Mouse (Mus musculus) embryonic facial prominence, embryonic 12.5 days (tissue): ENCODE results near the gene Smok2b. TPM values are rescaled to one million over a fixed set of nuclear protein-coding genes. Genes with fewer than 3 reads are reported as not detected.
"Not testable (repeated sequence)": the region's sequence is repeated elsewhere in the genome, so short reads cannot be mapped to it uniquely, and the experiment has no call there.

Source experiments
- ATAC-seq: fragments of 200-750 bp; cut with Nextera tagmentation; 2 replicates; pipeline ENCODE4 v1.8.0; 2017; ENCODE audit not compliant: insufficient number of reproducible peaks, insufficient read depth, low FRiP score, low TSS enrichment
- H3K27ac ChIP-seq: fragments of 300-500 bp; sonication (generic); 2 replicates; pipeline ENCODE4 v1.5.1; 2016; ENCODE audit warnings: mild to moderate bottlenecking
- H3K27me3 ChIP-seq: fragments of 300-500 bp; sonication (generic); 2 replicates; pipeline ENCODE4 v1.6.1; 2016; ENCODE audit warnings: mild to moderate bottlenecking, moderate library complexity
- H3K36me3 ChIP-seq: fragments of 300-500 bp; sonication (generic); 2 replicates; pipeline ENCODE4 v1.6.1; 2016; ENCODE audit warnings: mild to moderate bottlenecking
- H3K4me1 ChIP-seq: fragments of 300-500 bp; sonication (generic); 2 replicates; pipeline ENCODE4 v1.6.1; 2016
- H3K4me2 ChIP-seq: fragments of 300-500 bp; sonication (generic); replicated peaks from 2 replicates; pipeline ENCODE4 v1.6.1; 2016; ENCODE audit warnings: mild to moderate bottlenecking, moderate library complexity
- H3K4me3 ChIP-seq: fragments of 300-500 bp; sonication (generic); 2 replicates; pipeline ENCODE4 v1.5.1; 2016; ENCODE audit warnings: mild to moderate bottlenecking
- H3K9ac ChIP-seq: fragments of 300-500 bp; sonication (generic); 2 replicates; pipeline ENCODE4 v1.6.1; 2016; ENCODE audit warnings: mild to moderate bottlenecking, moderate library complexity
- H3K9me3 ChIP-seq: fragments of 300-500 bp; sonication (generic); 2 replicates; pipeline ENCODE4 v1.6.1; 2016; ENCODE audit warnings: mild to moderate bottlenecking, moderate library complexity
- WGBS: fragments of 180-500 bp; shearing (Covaris S2); methylation state at CpG from one replicate; pipeline ENCODE4 v1.1.7; 2016; 5-methylcytosine and 5-hydroxymethylcytosine counted together
- polyA plus RNA-seq: library from polyadenylated mRNA; unstranded; fragments of >200 nt; fragmentation: Nextera tagmentation; extraction: Ambion mirVana; gene quantifications from 2 replicates; pipeline ENCODE4 v1.2.1, GENCODE M21; 2016

The Smok2b gene
- polyA plus RNA-seq, 1 experiment from 2014 or later, result not detected

- H3K36me3 ChIP-seq, H3K27me3 ChIP-seq, H3K4me2 ChIP-seq, H3K4me3 ChIP-seq, H3K4me1 ChIP-seq, H3K9ac ChIP-seq, H3K27ac ChIP-seq, ATAC-seq: not testable (repeated sequence)
- H3K9me3 ChIP-seq, result peaks cover 46% of the 10 kb centered on the region
- WGBS, result 83% methylated on average over 2 of the region's 3 CpGs
Observed at GRCm38 (mm10) chr17:13202453-13203107, 27.5 kb upstream of the Smok2b start.

GRCm38 (mm10) chr17:13205247-13205646, 24.8 kb upstream of the Smok2b start:
- H3K4me1 ChIP-seq, H3K27ac ChIP-seq, ATAC-seq, H3K4me2 ChIP-seq, H3K4me3 ChIP-seq, H3K9ac ChIP-seq, H3K36me3 ChIP-seq, H3K27me3 ChIP-seq: not testable (repeated sequence)
- H3K9me3 ChIP-seq, result peaks cover 49% of the 10 kb centered on the region
- WGBS, result 70% methylated on average over 1 of the region's 1 CpGs

- Histone ChIP-seq H3K4me1 (no peaks in the 10 kb centered on the region), H3K9me3 (peaks cover 43% of the 10 kb centered on the region), H3K4me3 (no peak overlapping the region), H3K9ac (no peak overlapping the region), H3K27me3 (no peaks in the 10 kb centered on the region), H3K4me2 (no peak overlapping the region), H3K27ac (no peak overlapping the region), H3K36me3 (no peaks in the 10 kb centered on the region)
- peak; percentile 42 for ATAC-seq
- WGBS, result 90% methylated on average over 2 of the region's 2 CpGs
Observed at GRCm38 (mm10) chr17:13206491-13206890, 23.6 kb upstream of the Smok2b start.

GRCm38 (mm10) chr17:13208460-13208859, 21.6 kb upstream of the Smok2b start:
- H3K9ac ChIP-seq, H3K36me3 ChIP-seq, H3K4me3 ChIP-seq, H3K4me1 ChIP-seq, H3K27me3 ChIP-seq, ATAC-seq, H3K27ac ChIP-seq, H3K4me2 ChIP-seq: not testable (repeated sequence)
- peaks cover 58% of the 10 kb centered on the region for H3K9me3 ChIP-seq

GRCm38 (mm10) chr17:13212136-13212850, 17.8 kb upstream of the Smok2b start:
- no peak overlapping the region for H3K27ac ChIP-seq
- 67% methylated on average over 7 of the region's 7 CpGs for WGBS
- H3K4me1 ChIP-seq, result no peaks in the 10 kb centered on the region
- H3K27me3 ChIP-seq, result no peaks in the 10 kb centered on the region
- H3K9ac ChIP-seq, result no peak overlapping the region
- no peak overlapping the region for H3K4me2 ChIP-seq
- ATAC-seq, result no peak
- H3K9me3 ChIP-seq, result peaks cover 79% of the 10 kb centered on the region
- H3K4me3 ChIP-seq, result no peak overlapping the region
- no peaks in the 10 kb centered on the region for H3K36me3 ChIP-seq

GRCm38 (mm10) chr17:13214169-13214568, 15.9 kb upstream of the Smok2b start:
- peaks cover 88% of the 10 kb centered on the region for H3K9me3 ChIP-seq
- no peaks in the 10 kb centered on the region for H3K27me3 ChIP-seq
- H3K27ac ChIP-seq, result no peak overlapping the region
- no peak for ATAC-seq
- H3K9ac ChIP-seq, result no peak overlapping the region
- H3K4me1 ChIP-seq, result no peaks in the 10 kb centered on the region
- H3K4me2 ChIP-seq, result no peak overlapping the region
- no peak overlapping the region for H3K4me3 ChIP-seq
- H3K36me3 ChIP-seq, result no peaks in the 10 kb centered on the region
- whole genome bisulfite sequencing, result 61% methylated on average over 4 of the region's 4 CpGs

GRCm38 (mm10) chr17:13215595-13215994, 14.5 kb upstream of the Smok2b start:
- 78% methylated on average over 2 of the region's 2 CpGs for WGBS
- Histone ChIP-seq H3K36me3 (no peaks in the 10 kb centered on the region), H3K9me3 (peaks cover 93% of the 10 kb centered on the region), H3K9ac (no peak overlapping the region), H3K4me3 (no peak overlapping the region), H3K4me2 (no peak overlapping the region), H3K27ac (no peak overlapping the region), H3K27me3 (no peaks in the 10 kb centered on the region), H3K4me1 (no peaks in the 10 kb centered on the region)
- no peak for ATAC-seq

- Histone ChIP-seq H3K4me2 (no peak within 1 kb of the TSS), H3K4me1 (no peaks in the 10 kb centered on the region), H3K9ac (no peak within 1 kb of the TSS), H3K27me3 (no peaks in the 10 kb centered on the region), H3K4me3 (no peak within 1 kb of the TSS), H3K36me3 (no peaks in the 10 kb centered on the region), H3K27ac (no peak within 1 kb of the TSS), H3K9me3 (peaks cover 75% of the 10 kb centered on the region)
- ATAC-seq, result no peak
- 89% methylated on average over 3 of the region's 3 CpGs for WGBS
Observed at GRCm38 (mm10) chr17:13220888-13221287, 9.2 kb upstream of the Smok2b start, which contains the start of gene Smok2a. TSS of gene Smok2a (plus strand) at chr17:13221188.

GRCm38 (mm10) chr17:13221921-13222320, 8.1 kb upstream of the Smok2b start:
- not testable (repeated sequence) for H3K4me1 ChIP-seq, H3K27me3 ChIP-seq, H3K4me2 ChIP-seq, H3K4me3 ChIP-seq, H3K27ac ChIP-seq, H3K9ac ChIP-seq, H3K36me3 ChIP-seq, ATAC-seq
- H3K9me3 ChIP-seq, result peaks cover 74% of the 10 kb centered on the region
- 87% methylated on average over 2 of the region's 2 CpGs for WGBS

GRCm38 (mm10) chr17:13239461-13239860, 9.4 kb downstream of the Smok2b start:
- ATAC-seq, result 0 out of 2 replicates have a peak, but pooled peaks have one; percentile 49
- H3K4me2 ChIP-seq, H3K4me3 ChIP-seq, H3K27me3 ChIP-seq, H3K9ac ChIP-seq, H3K4me1 ChIP-seq, H3K27ac ChIP-seq, H3K36me3 ChIP-seq: not testable (repeated sequence)
- WGBS, result 80% methylated on average over 4 of the region's 4 CpGs
- peaks cover 52% of the 10 kb centered on the region for H3K9me3 ChIP-seq

GRCm38 (mm10) chr17:13240807-13241727, 11.0 kb downstream of the Smok2b start:
- not testable (repeated sequence) for H3K4me2 ChIP-seq, H3K9ac ChIP-seq, H3K4me3 ChIP-seq, H3K27ac ChIP-seq, H3K27me3 ChIP-seq, H3K4me1 ChIP-seq, H3K36me3 ChIP-seq
- WGBS, result 87% methylated on average over 7 of the region's 13 CpGs
- 0 out of 2 replicates have a peak, but pooled peaks have one; percentile 33 for ATAC-seq
- H3K9me3 ChIP-seq, result peaks cover 40% of the 10 kb centered on the region
